Mouse (Mus musculus) brain, embryonic 14.5 days (tissue): ENCODE results near the gene Zfp362. TPM values are rescaled to one million over a fixed set of nuclear protein-coding genes. Genes with fewer than 3 reads are reported as not detected.

ENCODE experiments used
- DNase-seq: peaks from one replicate; pipeline ENCODE4 v3.0.0-alpha.2; 2011; ENCODE audit warnings: low read depth
- CTCF ChIP-seq: fragments of 200-500 bp; IDR thresholded peaks from 2 replicates; pipeline ENCODE4 v1.5.1; 2012; ENCODE audit warnings: inconsistent platforms, mild to moderate bottlenecking, moderate library complexity, borderline replicate concordance; ENCODE audit not compliant: insufficient read depth, insufficient read length; ENCODE audit errors: extremely low read depth
- POLR2A ChIP-seq: fragments of 200-500 bp; IDR thresholded peaks from 2 replicates; pipeline ENCODE4 v1.6.1; 2012; ENCODE audit warnings: mild to moderate bottlenecking, inconsistent platforms, borderline replicate concordance; ENCODE audit not compliant: poor library complexity, insufficient read depth, insufficient read length, severe bottlenecking; ENCODE audit errors: extremely low read depth
- polyA plus RNA-seq: library from polyadenylated mRNA; depleted of rRNA; stranded (reverse); fragments of >200 nt; gene quantifications from 2 replicates; pipeline ENCODE4 v1.2.3, GENCODE M21; 2012; rRNA removed

The Zfp362 gene
- polyA plus RNA-seq, 1 experiment: 94.1 TPM

- no peak for DNase-seq
- TF ChIP-seq POLR2A: no peak
- no peak for TF ChIP-seq CTCF
Observed at GRCm38 (mm10) chr4:128724059-128724458, 81.8 kb downstream of the Zfp362 start.

- DNase-seq: no peak
- TF ChIP-seq CTCF (no peak), POLR2A (no peak)
Observed at GRCm38 (mm10) chr4:128723431-128723830, 82.4 kb downstream of the Zfp362 start.

Other genes with a start within 250 kb of the Zfp362 start
- gene Zscan20, start 195.9 kb downstream of the Zfp362 start, polyA plus RNA-seq: 5.4 and 5.6 TPM in 2 replicates
- gene Tlr12, start 187.4 kb downstream of the Zfp362 start, polyA plus RNA-seq: 1.9 and 2.1 TPM in 2 replicates
- 193 and 196 TPM in 2 replicates for gene Phc2, start 151.3 kb downstream of the Zfp362 start, polyA plus RNA-seq
- gene A3galt2, start 50.7 kb downstream of the Zfp362 start, polyA plus RNA-seq: 4.6 and 5.0 TPM in 2 replicates
- gene Trim62, start 77.5 kb upstream of the Zfp362 start, polyA plus RNA-seq: 15.4 and 33.5 TPM in 2 replicates
- 14.3 and 15.8 TPM in 2 replicates for gene Azin2, start 156.4 kb upstream of the Zfp362 start, polyA plus RNA-seq
- gene Ak2, start 185.9 kb upstream of the Zfp362 start, polyA plus RNA-seq: 54.3 and 68.4 TPM in 2 replicates